Mouse (Mus musculus): ENCODE data around the gene Mup6. TPM values are rescaled to one million over a fixed set of nuclear protein-coding genes. Genes with fewer than 3 reads are reported as not detected.

The Mup6 gene
- not detected for total RNA-seq (2023)

GRCm38 (mm10) chr4:59963405-59964344, at the start of gene Mup6:
TSS of gene Mup6 (plus strand) at chr4:59964294.

GRCm38 (mm10) chr4:59914608-59915403, 49.3 kb upstream of the Mup6 start, which contains the start of gene Slc46a2:
TSS of gene Slc46a2 (minus strand) at chr4:59915056.

GRCm38 (mm10) chr4:59960610-59961009, 3.5 kb upstream of the Mup6 start, which contains the start of gene Mup4:
TSS of gene Mup4 (minus strand) at chr4:59960710.

Other genes starting within 250 kb of the Mup6 start
- gene Inip, start 162.7 kb upstream of the Mup6 start, total RNA-seq (2023) = 31.9 TPM
- 20.0 TPM for gene Snx30, start 158.5 kb upstream of the Mup6 start, total RNA-seq (2023)
- gene Slc46a2, start 49.2 kb upstream of the Mup6 start, total RNA-seq (2023) = not detected
- not detected for gene Mup4, start 3.6 kb upstream of the Mup6 start, total RNA-seq (2023)
- not detected for gene Mup7, start 106.2 kb downstream of the Mup6 start, total RNA-seq (2023)
- not detected for gene Mup2, start 190.0 kb downstream of the Mup6 start, total RNA-seq (2023)

Measured in CD4-positive naive resting alpha-beta T cell, adult 76 days (primary cell).